ENCODE assay signal across 8 mouse cellular contexts in genomic region chr5:23782051-23782810, GRCm38 (mm10). TPM values are rescaled to one million over a fixed set of nuclear protein-coding genes. Genes with fewer than 3 reads are reported as not detected.
DNase-seq lines count a peak whose midpoint lies in the region; ATAC-seq lines count a peak whose summit lies in the region.

No protein-coding gene starts in this region.

- 44% methylated on average over 8 of the region's 8 CpGs for WGBS in forebrain, embryonic 16.5 days
- 27% methylated on average over 8 of the region's 8 CpGs for WGBS in liver, embryonic 16.5 days (ENCODE audit: insufficient replicate concordance)

- H3K9me3 ChIP-seq in forebrain, embryonic 16.5 days (ENCODE audit: control insufficient read depth, low read length): no peaks in the 10 kb centered on the region
- H3K9me3 ChIP-seq in liver, embryonic 16.5 days (replicated peaks; ENCODE audit: control insufficient read depth, low read length): no peaks in the 10 kb centered on the region

- peak; percentile 9 to 28 for DNase-seq in cerebellum, postnatal 10 days
- peak; percentile 33 for DNase-seq in A20 (ENCODE audit: low read depth, low spot score)
- no peak for DNase-seq in urinary bladder, adult 2 months (ENCODE audit: low spot score)
- no peak for DNase-seq in right cerebral cortex, postnatal 4 days

- no peak overlapping the region for H3K9ac ChIP-seq in forebrain, embryonic 16.5 days (replicated peaks; ENCODE audit: low read depth, low read length)
- H3K9ac ChIP-seq in liver, embryonic 16.5 days (ENCODE audit: low read depth, low read length): peak overlapping the region; percentile 80

- ATAC-seq in cerebellum, adult (ENCODE audit: insufficient number of reproducible peaks, low FRiP score, low TSS enrichment): no peak
- ATAC-seq in forebrain, embryonic 16.5 days: no peak
- ATAC-seq in liver, embryonic 16.5 days (ENCODE audit: low read depth): no peak
- ATAC-seq in erythroid progenitor cell, adult 5-6 weeks (replicated peaks; ENCODE audit: low FRiP score, poor library complexity, severe bottlenecking): no peak

- H3K36me3 ChIP-seq in forebrain, embryonic 16.5 days (ENCODE audit: control insufficient read depth, insufficient read depth): no peaks in the 10 kb centered on the region
- no peaks in the 10 kb centered on the region for H3K36me3 ChIP-seq in liver, embryonic 16.5 days (ENCODE audit: control insufficient read depth, insufficient read depth)

- H3K27me3 ChIP-seq in forebrain, embryonic 16.5 days (replicated peaks; ENCODE audit: control insufficient read depth, insufficient read depth, low read length): no peaks in the 10 kb centered on the region
- no peaks in the 10 kb centered on the region for H3K27me3 ChIP-seq in liver, embryonic 16.5 days (ENCODE audit: control insufficient read depth, insufficient read depth, low read depth, low read length)

- peak overlapping the region; percentile 88 for H3K4me3 ChIP-seq in forebrain, embryonic 16.5 days (replicated peaks; ENCODE audit: low read length)
- peak overlapping the region; percentile 78 for H3K4me3 ChIP-seq in liver, embryonic 16.5 days (ENCODE audit: low read depth, low read length)

- H3K4me1 ChIP-seq in forebrain, embryonic 16.5 days (replicated peaks; ENCODE audit: control insufficient read depth, insufficient read depth, low read length): peaks cover 8% of the 10 kb centered on the region
- peaks cover 19% of the 10 kb centered on the region for H3K4me1 ChIP-seq in liver, embryonic 16.5 days (ENCODE audit: control insufficient read depth, low read depth, low read length)

- no peak overlapping the region for H3K27ac ChIP-seq in forebrain, embryonic 16.5 days (ENCODE audit: low read length)
- H3K27ac ChIP-seq in liver, embryonic 16.5 days (ENCODE audit: low read length): no peak overlapping the region

- H3K4me2 ChIP-seq in forebrain, embryonic 16.5 days (ENCODE audit: low read length): peak overlapping the region; percentile 80
- peak overlapping the region; percentile 95 for H3K4me2 ChIP-seq in liver, embryonic 16.5 days (ENCODE audit: low read depth, low read length)

RNA-seq across cellular contexts. Expression of gene Pus7, which starts 1.3 kb away (rescaled TPM):
- 22.0 and 22.2 TPM in 2 replicates for polyA plus RNA-seq in forebrain, embryonic 16.5 days (2015; fragmentation: Nextera tagmentation; extraction: Ambion mirVana)
- polyA plus RNA-seq in liver, embryonic 16.5 days (2015; fragmentation: Nextera tagmentation; extraction: Ambion mirVana): 11.1 and 11.2 TPM in 2 replicates
- polyA plus RNA-seq in urinary bladder, adult 2 months (2012; rRNA removed): 21.7 and 27.2 TPM in 2 replicates
- 8.0 and 28.1 TPM in 2 replicates for total RNA-seq in erythroid progenitor cell, adult 5-6 weeks (2015; ENCODE audit: low replicate concordance)
- total RNA-seq in erythroid progenitor cell, adult 5-6 weeks (2017; ENCODE audit: low replicate concordance): 4.6 and 6.3 TPM in 2 replicates

RNA-seq across cellular contexts. Expression of gene Rint1, which starts 5.3 kb away (rescaled TPM):
- 23.4 and 28.4 TPM in 2 replicates for polyA plus RNA-seq in forebrain, embryonic 16.5 days (2015; fragmentation: Nextera tagmentation; extraction: Ambion mirVana)
- 16.9 TPM in 2 replicates for polyA plus RNA-seq in liver, embryonic 16.5 days (2015; fragmentation: Nextera tagmentation; extraction: Ambion mirVana)
- polyA plus RNA-seq in urinary bladder, adult 2 months (2012; rRNA removed): 16.4 and 18.4 TPM in 2 replicates
- 24.7 and 24.9 TPM in 2 replicates for total RNA-seq in erythroid progenitor cell, adult 5-6 weeks (2015; ENCODE audit: low replicate concordance)
- total RNA-seq in erythroid progenitor cell, adult 5-6 weeks (2017; ENCODE audit: low replicate concordance): 41.8 and 43.9 TPM in 2 replicates

Comparison
In these comparisons a context has a peak if more than half of its experiments do, and no peak if none do; other contexts are left out.
1. DNase-seq: peak in cerebellum, postnatal 10 days (2 of 2) and A20 (single experiment); none in urinary bladder, adult 2 months (single experiment) and right cerebral cortex, postnatal 4 days (single experiment).